Mouse (Mus musculus): ENCODE measurements around the gene Mbnl1. TPM values are rescaled to one million over a fixed set of nuclear protein-coding genes. Genes with fewer than 3 reads are reported as not detected.

The Mbnl1 gene
- total and polyA plus RNA-seq, 3 experiments = 55.8 to 237 (median 215) TPM

DNA sequence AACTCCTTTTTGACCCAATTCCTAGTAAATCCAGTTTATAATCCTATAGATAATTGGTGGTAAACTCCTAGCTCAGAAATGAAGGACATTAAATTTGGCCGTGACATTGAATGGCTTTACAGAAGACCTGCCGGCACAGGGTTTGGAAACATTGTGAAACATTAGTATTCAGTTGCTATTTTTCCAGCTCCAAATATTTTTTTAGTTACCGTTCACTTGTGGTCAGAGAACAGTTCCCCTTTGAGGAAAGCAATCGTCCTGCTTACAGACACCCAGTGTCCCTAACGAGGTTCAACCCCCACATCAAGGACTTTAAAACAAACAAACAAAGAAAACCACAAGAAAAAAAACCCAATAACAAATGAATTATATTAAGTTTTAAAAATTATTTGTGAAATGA is 58.7 kb downstream of the Mbnl1 start:
- DNase-seq = no peak
- peak overlapping the region; percentile 59; the same call in 1 of the 2 replicates for H3K9ac ChIP-seq (ENCODE audit: low read depth, low read length)
- peaks cover 18% of the 10 kb centered on the region for H3K4me1 ChIP-seq (ENCODE audit: control insufficient read depth, insufficient read depth, low read length)
- H3K27me3 ChIP-seq (ENCODE audit: control insufficient read depth, insufficient read depth, low read length) = no peaks in the 10 kb centered on the region
- 22% methylated on average over 5 of the region's 5 CpGs for WGBS
- peak overlapping the region; percentile 22 for H3K4me3 ChIP-seq
- TF ChIP-seq CTCF (IDR thresholded peaks at IDR 0.05) = no peak
- H3K27ac ChIP-seq = peak overlapping the region; percentile 88
- intact Hi-C loops (cut with DNase I) = no loop called here
- peaks cover 6% of the 10 kb centered on the region for H3K79me2 ChIP-seq (replicated peaks; ENCODE audit: control insufficient read depth, insufficient read depth, low read length)
- H3K36me3 ChIP-seq (ENCODE audit: control insufficient read depth, insufficient read depth, low read length) = peaks cover 50% of the 10 kb centered on the region

DNA sequence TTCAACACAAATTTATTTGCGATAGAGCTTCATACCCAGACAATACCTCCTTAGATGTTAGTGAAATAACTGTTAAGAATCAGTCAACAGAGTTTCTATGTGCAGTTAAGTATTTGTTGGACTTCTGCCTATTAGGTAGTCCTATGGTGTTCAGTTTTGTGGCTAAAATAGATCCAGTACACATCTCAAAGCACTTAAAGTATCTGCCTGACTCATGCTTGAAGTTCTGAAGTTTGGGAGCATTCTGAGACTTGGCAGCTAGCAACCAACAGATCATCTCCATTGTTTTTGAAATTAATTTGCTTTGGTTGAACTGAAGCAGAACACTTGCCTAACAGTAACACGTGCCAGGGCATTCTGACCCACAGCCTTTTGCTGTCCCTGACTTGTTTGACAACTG is 59.2 kb downstream of the Mbnl1 start:
- H3K79me2 ChIP-seq (replicated peaks; ENCODE audit: control insufficient read depth, insufficient read depth, low read length) = peaks cover 2% of the 10 kb centered on the region; the same call in 1 of the 2 replicates
- 34% methylated on average over 2 of the region's 2 CpGs for WGBS
- peak overlapping the region; percentile 88 for H3K27ac ChIP-seq
- peaks cover 17% of the 10 kb centered on the region for H3K4me1 ChIP-seq (ENCODE audit: control insufficient read depth, insufficient read depth, low read length)
- intact Hi-C loops (cut with DNase I) = no loop called here
- H3K4me3 ChIP-seq = no peak overlapping the region
- TF ChIP-seq CTCF (IDR thresholded peaks at IDR 0.05) = no peak
- TF ChIP-seq EP300 (IDR thresholded peaks at IDR 0.05; ENCODE audit: insufficient read depth, low read depth, low read length) = no peak
- TF ChIP-seq POLR2A (IDR thresholded peaks at IDR 0.05; ENCODE audit: insufficient read depth, low read depth, low read length) = no peak
- peaks cover 50% of the 10 kb centered on the region for H3K36me3 ChIP-seq (ENCODE audit: control insufficient read depth, insufficient read depth, low read length)
- no peaks in the 10 kb centered on the region for H3K27me3 ChIP-seq (ENCODE audit: control insufficient read depth, insufficient read depth, low read length)
- DNase-seq = no peak
- H3K9ac ChIP-seq (ENCODE audit: low read depth, low read length) = no peak overlapping the region

DNA sequence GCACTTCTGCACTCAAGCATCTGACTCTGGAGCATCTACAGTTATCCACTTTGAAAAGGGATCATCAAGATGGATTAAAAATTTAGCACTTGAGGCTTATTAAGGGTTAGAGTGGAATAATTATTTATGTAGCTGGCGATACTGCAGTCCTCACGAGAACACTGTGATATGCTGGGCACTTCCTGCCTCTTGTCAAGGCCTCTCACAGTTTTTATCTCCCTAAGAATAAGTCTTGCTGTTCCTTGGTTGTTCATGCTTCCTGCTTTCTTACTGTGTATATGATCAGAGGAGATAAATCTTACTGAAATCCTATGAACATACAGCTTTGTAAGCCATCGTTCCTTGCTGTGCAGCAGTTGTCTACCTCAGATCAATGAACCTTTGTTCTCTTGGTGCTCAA is 62.6 kb downstream of the Mbnl1 start:
- TF ChIP-seq POLR2A (IDR thresholded peaks at IDR 0.05; ENCODE audit: insufficient read depth, low read depth, low read length) (no peak), EP300 (IDR thresholded peaks at IDR 0.05; ENCODE audit: insufficient read depth, low read depth, low read length) (no peak), CTCF (IDR thresholded peaks at IDR 0.05) (no peak)
- no peaks in the 10 kb centered on the region for H3K27me3 ChIP-seq (ENCODE audit: control insufficient read depth, insufficient read depth, low read length)
- 8% methylated on average over 3 of the region's 3 CpGs for WGBS
- H3K4me3 ChIP-seq = no peak overlapping the region
- peaks cover 21% of the 10 kb centered on the region for H3K4me1 ChIP-seq (ENCODE audit: control insufficient read depth, insufficient read depth, low read length)
- H3K36me3 ChIP-seq (ENCODE audit: control insufficient read depth, insufficient read depth, low read length) = peaks cover 50% of the 10 kb centered on the region
- 0 out of 2 replicates have a peak overlapping the region, but pooled peaks have one; percentile 15 for H3K27ac ChIP-seq
- no peak for DNase-seq
- H3K9ac ChIP-seq (ENCODE audit: low read depth, low read length) = no peak overlapping the region
- H3K79me2 ChIP-seq (replicated peaks; ENCODE audit: control insufficient read depth, insufficient read depth, low read length) = peaks cover 2% of the 10 kb centered on the region; the same call in 1 of the 2 replicates
- intact Hi-C loops (cut with DNase I) = no loop called here

- peaks cover 46% of the 10 kb centered on the region for H3K36me3 ChIP-seq (ENCODE audit: control insufficient read depth, insufficient read depth, low read length)
- H3K27me3 ChIP-seq (ENCODE audit: control insufficient read depth, insufficient read depth, low read length) = no peaks in the 10 kb centered on the region
- no peak overlapping the region; the same call in 1 of the 2 replicates for H3K27ac ChIP-seq
- H3K4me3 ChIP-seq = no peak overlapping the region
- peaks cover 21% of the 10 kb centered on the region for H3K4me1 ChIP-seq (ENCODE audit: control insufficient read depth, insufficient read depth, low read length)
- intact Hi-C loops (cut with DNase I) = no loop called here
- DNase-seq = no peak
- TF ChIP-seq EP300 (IDR thresholded peaks at IDR 0.05; ENCODE audit: insufficient read depth, low read depth, low read length) (no peak), POLR2A (IDR thresholded peaks at IDR 0.05; ENCODE audit: insufficient read depth, low read depth, low read length) (no peak), CTCF (IDR thresholded peaks at IDR 0.05) (no peak)
- H3K79me2 ChIP-seq (replicated peaks; ENCODE audit: control insufficient read depth, insufficient read depth, low read length) = peaks cover 2% of the 10 kb centered on the region; the same call in 1 of the 2 replicates
- H3K9ac ChIP-seq (ENCODE audit: low read depth, low read length) = no peak overlapping the region
- 13% methylated on average over 2 of the region's 2 CpGs for WGBS
Observed at GRCm38 (mm10) chr3:60537063-60537462, 64.4 kb downstream of the Mbnl1 start.

DNA sequence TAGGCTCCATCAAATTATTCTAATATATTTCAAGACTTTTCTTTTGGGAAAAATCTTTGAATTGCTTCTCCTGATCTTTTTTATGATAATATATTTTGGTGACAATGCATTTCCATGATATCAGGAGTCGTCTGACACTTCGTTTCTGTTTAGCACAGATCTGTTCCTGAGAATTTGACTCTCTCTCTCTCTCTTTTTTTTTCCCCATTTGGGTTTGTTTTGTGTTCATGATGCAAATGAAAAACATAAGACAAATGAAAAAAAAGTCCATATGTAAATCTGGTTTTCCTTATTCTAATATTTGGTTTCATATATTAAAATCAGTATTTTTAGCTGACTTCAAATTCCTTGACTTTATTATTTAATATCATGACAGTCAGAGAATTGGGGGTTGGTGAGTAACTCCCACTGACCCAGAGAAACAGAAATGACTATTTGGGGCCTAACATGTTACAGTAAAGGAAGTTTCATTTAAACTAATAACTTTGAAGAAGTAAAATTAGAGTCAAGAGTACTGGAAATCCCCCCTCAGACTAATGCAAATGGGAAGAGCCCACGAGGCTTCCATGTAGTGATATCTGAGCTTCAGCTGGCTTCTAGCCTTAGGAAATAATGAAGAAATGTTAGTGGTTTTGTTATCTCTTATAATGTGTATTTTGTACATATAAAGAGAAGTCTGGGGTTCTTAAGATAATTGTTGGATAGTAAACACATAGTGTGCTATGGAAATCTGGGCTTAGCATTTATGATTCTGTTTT is 65.8 kb downstream of the Mbnl1 start:
- Histone ChIP-seq H3K9ac (ENCODE audit: low read depth, low read length) (no peak overlapping the region), H3K27ac (no peak overlapping the region), H3K27me3 (ENCODE audit: control insufficient read depth, insufficient read depth, low read length) (no peaks in the 10 kb centered on the region), H3K79me2 (replicated peaks; ENCODE audit: control insufficient read depth, insufficient read depth, low read length) (peaks cover 3% of the 10 kb centered on the region), H3K4me3 (no peak overlapping the region), H3K36me3 (ENCODE audit: control insufficient read depth, insufficient read depth, low read length) (peaks cover 44% of the 10 kb centered on the region), H3K4me1 (ENCODE audit: control insufficient read depth, insufficient read depth, low read length) (peaks cover 23% of the 10 kb centered on the region)
- 45% methylated on average over 3 of the region's 3 CpGs for WGBS
- TF ChIP-seq CTCF (IDR thresholded peaks at IDR 0.05) (no peak), EP300 (IDR thresholded peaks at IDR 0.05; ENCODE audit: insufficient read depth, low read depth, low read length) (no peak), POLR2A (IDR thresholded peaks at IDR 0.05; ENCODE audit: insufficient read depth, low read depth, low read length) (no peak)
- DNase-seq = no peak
- intact Hi-C loops (cut with DNase I) = no loop called here

- Histone ChIP-seq H3K79me2 (replicated peaks; ENCODE audit: control insufficient read depth, insufficient read depth, low read length) (peaks cover 10% of the 10 kb centered on the region), H3K4me1 (ENCODE audit: control insufficient read depth, insufficient read depth, low read length) (peaks cover 24% of the 10 kb centered on the region), H3K36me3 (ENCODE audit: control insufficient read depth, insufficient read depth, low read length) (peaks cover 40% of the 10 kb centered on the region), H3K4me3 (no peak overlapping the region), H3K27ac (no peak overlapping the region), H3K27me3 (ENCODE audit: control insufficient read depth, insufficient read depth, low read length) (no peaks in the 10 kb centered on the region), H3K9ac (ENCODE audit: low read depth, low read length) (no peak overlapping the region)
- no peak for TF ChIP-seq CTCF (IDR thresholded peaks at IDR 0.05)
- no peak for TF ChIP-seq EP300 (IDR thresholded peaks at IDR 0.05; ENCODE audit: insufficient read depth, low read depth, low read length)
- TF ChIP-seq POLR2A (IDR thresholded peaks at IDR 0.05; ENCODE audit: insufficient read depth, low read depth, low read length) = no peak
- intact Hi-C loops (cut with DNase I) = no loop called here
- no peak for DNase-seq
- 29% methylated on average over 4 of the region's 4 CpGs for WGBS
Observed at GRCm38 (mm10) chr3:60541121-60541520, 68.5 kb downstream of the Mbnl1 start.

All from heart, adult 2 months (tissue).